Mouse (Mus musculus) heart, embryonic 12.5 days (tissue): Measurements from ENCODE around the gene Mcl1. TPM values are rescaled to one million over a fixed set of nuclear protein-coding genes. Genes with fewer than 3 reads are reported as not detected.
"Not testable (repeated sequence)": the region's sequence is repeated elsewhere in the genome, so short reads cannot be mapped to it uniquely, and the experiment has no call there.

Source experiments
- ATAC-seq: fragments of 200-750 bp; cut with Nextera tagmentation; 2 replicates; pipeline ENCODE4 v1.8.0; 2017; ENCODE audit warnings: moderate TSS enrichment, moderate library complexity; ENCODE audit not compliant: insufficient number of reproducible peaks, low FRiP score
- H3K27ac ChIP-seq: fragments of 300-500 bp; sonication (generic); 2 replicates; pipeline ENCODE4 v1.5.1; 2016; ENCODE audit warnings: mild to moderate bottlenecking, moderate library complexity; ENCODE audit not compliant: poor library complexity, severe bottlenecking
- H3K27me3 ChIP-seq: fragments of 300-500 bp; sonication (generic); replicated peaks from 2 replicates; pipeline ENCODE4 v1.6.1; 2016; ENCODE audit warnings: mild to moderate bottlenecking, moderate library complexity
- H3K36me3 ChIP-seq: fragments of 300-500 bp; sonication (generic); 2 replicates; pipeline ENCODE4 v1.6.1; 2016; ENCODE audit warnings: mild to moderate bottlenecking, moderate library complexity
- H3K4me1 ChIP-seq: fragments of 300-500 bp; sonication (generic); replicated peaks from 2 replicates; pipeline ENCODE4 v1.6.1; 2016; ENCODE audit warnings: mild to moderate bottlenecking
- H3K4me2 ChIP-seq: fragments of 300-500 bp; sonication (generic); 2 replicates; pipeline ENCODE4 v1.6.1; 2016; ENCODE audit warnings: mild to moderate bottlenecking, moderate library complexity
- H3K4me3 ChIP-seq: fragments of 300-500 bp; sonication (generic); 2 replicates; pipeline ENCODE4 v1.5.1; 2016; ENCODE audit warnings: mild to moderate bottlenecking
- H3K9ac ChIP-seq: fragments of 300-500 bp; sonication (generic); 2 replicates; pipeline ENCODE4 v1.6.1; 2016; ENCODE audit warnings: mild to moderate bottlenecking, moderate library complexity
- H3K9me3 ChIP-seq: fragments of 300-500 bp; sonication (generic); replicated peaks from 2 replicates; pipeline ENCODE4 v1.6.1; 2016; ENCODE audit warnings: mild to moderate bottlenecking, moderate library complexity
- WGBS: fragments of 180-500 bp; shearing (Covaris S2); methylation state at CpG from one replicate; pipeline ENCODE4 v1.1.7; 2016; 5-methylcytosine and 5-hydroxymethylcytosine counted together
- polyA plus RNA-seq: library from polyadenylated mRNA; unstranded; fragments of >200 nt; fragmentation: Nextera tagmentation; extraction: Ambion mirVana; gene quantifications from 2 replicates; pipeline ENCODE4 v1.2.1, GENCODE M21; 2016

The Mcl1 gene
- polyA plus RNA-seq, 1 experiment from 2014 or later, result 66.9 TPM

GRCm38 (mm10) chr3:95668589-95669308, 10.2 kb downstream of the Mcl1 start:
- Histone ChIP-seq H3K9me3 (no peaks in the 10 kb centered on the region), H3K27me3 (no peaks in the 10 kb centered on the region), H3K9ac (0 out of 2 replicates have a peak overlapping the region, but pooled peaks have one; percentile 55), H3K4me1 (peaks cover 78% of the 10 kb centered on the region), H3K36me3 (peaks cover 38% of the 10 kb centered on the region), H3K4me3 (no peak overlapping the region), H3K4me2 (peak overlapping the region; percentile 52; the same call in 1 of the 2 replicates), H3K27ac (peak overlapping the region; percentile 96)
- ATAC-seq, result no peak
- 84% methylated on average over 7 of the region's 7 CpGs for WGBS

GRCm38 (mm10) chr3:95669309-95669665, 10.7 kb downstream of the Mcl1 start:
- 94% methylated on average over 3 of the region's 3 CpGs for WGBS
- no peak for ATAC-seq

GRCm38 (mm10) chr3:95670419-95670818, 11.8 kb downstream of the Mcl1 start:
- not testable (repeated sequence) for ATAC-seq, H3K9me3 ChIP-seq, H3K27ac ChIP-seq, H3K4me3 ChIP-seq, H3K9ac ChIP-seq, H3K27me3 ChIP-seq, H3K4me2 ChIP-seq
- WGBS, result 94% methylated on average over 3 of the region's 3 CpGs
- peaks cover 78% of the 10 kb centered on the region for H3K4me1 ChIP-seq
- H3K36me3 ChIP-seq, result peaks cover 21% of the 10 kb centered on the region

More at GRCm38 (mm10) chr3:95669309-95669665, 10.7 kb downstream of the Mcl1 start:
- no peaks in the 10 kb centered on the region for H3K9me3 ChIP-seq
- H3K27ac ChIP-seq, result 0 out of 2 replicates have a peak overlapping the region, but pooled peaks have one; percentile 96
- H3K4me2 ChIP-seq, result no peak overlapping the region
- H3K4me1 ChIP-seq, result peaks cover 78% of the 10 kb centered on the region
- H3K4me3 ChIP-seq, result no peak overlapping the region
- H3K27me3 ChIP-seq, result no peaks in the 10 kb centered on the region
- no peak overlapping the region for H3K9ac ChIP-seq
- H3K36me3 ChIP-seq, result peaks cover 32% of the 10 kb centered on the region

GRCm38 (mm10) chr3:95671201-95671600, 12.6 kb downstream of the Mcl1 start:
- Histone ChIP-seq H3K4me1 (peaks cover 79% of the 10 kb centered on the region), H3K9me3 (no peaks in the 10 kb centered on the region), H3K4me2 (no peak overlapping the region), H3K27ac (peak overlapping the region; percentile 11; the same call in 1 of the 2 replicates), H3K27me3 (no peaks in the 10 kb centered on the region), H3K9ac (no peak overlapping the region), H3K4me3 (no peak overlapping the region), H3K36me3 (peaks cover 20% of the 10 kb centered on the region)
- no peak for ATAC-seq
- WGBS, result 89% methylated on average over 5 of the region's 5 CpGs

GRCm38 (mm10) chr3:95672461-95672860, 13.9 kb downstream of the Mcl1 start:
- Histone ChIP-seq H3K27ac (peak overlapping the region; percentile 99), H3K9ac (peak overlapping the region; percentile 73), H3K36me3 (peaks cover 20% of the 10 kb centered on the region), H3K9me3 (no peaks in the 10 kb centered on the region), H3K4me2 (peak overlapping the region; percentile 62), H3K27me3 (no peaks in the 10 kb centered on the region), H3K4me3 (no peak overlapping the region), H3K4me1 (peaks cover 79% of the 10 kb centered on the region)
- WGBS, result 45% methylated on average over 3 of the region's 3 CpGs
- no peak for ATAC-seq

GRCm38 (mm10) chr3:95672861-95673706, 14.5 kb downstream of the Mcl1 start:
- 22% methylated on average over 10 of the region's 10 CpGs for WGBS
- Histone ChIP-seq H3K9ac (peak overlapping the region; percentile 73), H3K27ac (peak overlapping the region; percentile 99), H3K4me2 (peak overlapping the region; percentile 62), H3K4me3 (peak overlapping the region; percentile 20), H3K4me1 (peaks cover 78% of the 10 kb centered on the region), H3K36me3 (peaks cover 20% of the 10 kb centered on the region), H3K9me3 (no peaks in the 10 kb centered on the region), H3K27me3 (no peaks in the 10 kb centered on the region)
- no peak for ATAC-seq

- Histone ChIP-seq H3K9me3 (no peaks in the 10 kb centered on the region), H3K4me3 (peak overlapping the region; percentile 20), H3K36me3 (peaks cover 20% of the 10 kb centered on the region), H3K27me3 (no peaks in the 10 kb centered on the region), H3K4me1 (peaks cover 71% of the 10 kb centered on the region), H3K4me2 (peak overlapping the region; percentile 62), H3K27ac (peak overlapping the region; percentile 99), H3K9ac (peak overlapping the region; percentile 73)
- whole genome bisulfite sequencing, result 8% methylated on average over 11 of the region's 11 CpGs
- 0 out of 2 replicates have a peak, but pooled peaks have one; percentile 3 for ATAC-seq
Observed at GRCm38 (mm10) chr3:95673707-95674211, 15.2 kb downstream of the Mcl1 start.

GRCm38 (mm10) chr3:95674236-95674635, 15.6 kb downstream of the Mcl1 start:
- Histone ChIP-seq H3K27ac (peak overlapping the region; percentile 99), H3K36me3 (peaks cover 17% of the 10 kb centered on the region), H3K27me3 (no peaks in the 10 kb centered on the region), H3K4me3 (peak overlapping the region; percentile 20), H3K9me3 (no peaks in the 10 kb centered on the region), H3K4me2 (peak overlapping the region; percentile 62), H3K4me1 (peaks cover 69% of the 10 kb centered on the region), H3K9ac (peak overlapping the region; percentile 73)
- 10% methylated on average over 2 of the region's 2 CpGs for WGBS
- peak; percentile 87 for ATAC-seq

GRCm38 (mm10) chr3:95674812-95675211, 16.2 kb downstream of the Mcl1 start:
- peak; percentile 43 for ATAC-seq
- 4% methylated on average over 6 of the region's 6 CpGs for WGBS
- no peak overlapping the region for H3K4me3 ChIP-seq

GRCm38 (mm10) chr3:95675301-95676092, 16.9 kb downstream of the Mcl1 start:
- peak overlapping the region; percentile 44 for H3K9ac ChIP-seq
- ATAC-seq, result peak; percentile 49
- peaks cover 69% of the 10 kb centered on the region for H3K4me1 ChIP-seq
- WGBS, result 10% methylated on average over 8 of the region's 8 CpGs
- peak overlapping the region; percentile 45 for H3K4me2 ChIP-seq
- no peaks in the 10 kb centered on the region for H3K9me3 ChIP-seq
- no peak overlapping the region for H3K4me3 ChIP-seq
- H3K36me3 ChIP-seq, result peaks cover 10% of the 10 kb centered on the region
- H3K27ac ChIP-seq, result peak overlapping the region; percentile 99
- no peaks in the 10 kb centered on the region for H3K27me3 ChIP-seq

More at GRCm38 (mm10) chr3:95674812-95675211, 16.2 kb downstream of the Mcl1 start:
- Histone ChIP-seq H3K4me1 (peaks cover 69% of the 10 kb centered on the region), H3K9ac (peak overlapping the region; percentile 44), H3K27me3 (no peaks in the 10 kb centered on the region), H3K36me3 (peaks cover 11% of the 10 kb centered on the region), H3K27ac (peak overlapping the region; percentile 99), H3K9me3 (no peaks in the 10 kb centered on the region), H3K4me2 (peak overlapping the region; percentile 45)
